Mouse (Mus musculus) myocyte (in vitro differentiated cells): ENCODE measurements around the gene Slc35c2.

Experiments
- POLR2A ChIP-seq: IDR thresholded peaks from one replicate; pipeline ENCODE4 v1.6.1; 2011; ENCODE audit warnings: low read depth, mild to moderate bottlenecking, control low read depth, moderate library complexity; ENCODE audit not compliant: insufficient read length
- REST ChIP-seq: IDR thresholded peaks from one replicate; pipeline ENCODE4 v1.6.1; 2011; ENCODE audit warnings: mild to moderate bottlenecking, control low read depth, moderate library complexity; ENCODE audit not compliant: insufficient read depth, insufficient read length

DNA sequence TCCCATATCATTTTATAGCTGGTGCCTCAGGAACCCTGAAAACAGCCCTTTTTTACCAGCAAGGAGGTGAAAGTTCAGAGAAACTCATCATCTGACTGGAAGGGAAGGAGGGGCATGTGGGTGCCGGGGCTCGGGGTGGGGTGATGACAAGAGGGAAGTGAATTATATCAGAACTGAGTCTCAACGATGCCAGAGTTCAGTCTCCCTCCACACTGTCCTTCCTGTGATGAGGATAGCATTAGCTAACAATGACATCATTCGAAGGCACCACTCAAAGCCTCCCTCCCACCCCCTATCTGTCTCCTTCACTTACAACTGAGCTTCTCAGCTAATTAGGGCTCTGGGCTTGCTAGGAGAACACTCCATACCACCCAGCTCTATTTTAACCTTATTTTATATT is 31.8 kb upstream of the Slc35c2 start:
- TF ChIP-seq REST (no peak), POLR2A (no peak)
